Mouse (Mus musculus) mammary gland, adult 2 months (tissue): Measurements from ENCODE around the gene Lce1a2. TPM values are rescaled to one million over a fixed set of nuclear protein-coding genes. Genes with fewer than 3 reads are reported as not detected.

Experiments
- polyA plus RNA-seq: library from polyadenylated mRNA; depleted of rRNA; stranded (reverse); fragments of >200 nt; gene quantifications from 2 replicates; pipeline ENCODE4 v1.2.3, GENCODE M21; 2012; ENCODE audit warnings: low replicate concordance; rRNA removed

Lce1a2 gene
- polyA plus RNA-seq = 0.92 and 8.4 TPM in 2 replicates

GRCm38 (mm10) chr3:92670215-92670614 is at the start of gene Lce1a2:
Gene Lce1a2, minus strand, starts transcription at chr3:92670315.

GRCm38 (mm10) chr3:92708974-92709373 is 38.9 kb upstream of the Lce1a2 start, which contains the start of gene Lce1e:
Gene Lce1e, minus strand, starts transcription at chr3:92709074.

GRCm38 (mm10) chr3:92687110-92687509 is 17.0 kb upstream of the Lce1a2 start, which contains the start of gene Lce1d:
Gene Lce1d, minus strand, starts transcription at chr3:92687210.

GRCm38 (mm10) chr3:92678947-92679346 is 8.8 kb upstream of the Lce1a2 start, which contains the start of gene Lce1c:
Gene Lce1c, plus strand, starts transcription at chr3:92679247.

GRCm38 (mm10) chr3:92656826-92657225 is 13.3 kb downstream of the Lce1a2 start, which contains the start of gene Lce1b:
Gene Lce1b, minus strand, starts transcription at chr3:92656926.

GRCm38 (mm10) chr3:92648207-92648606 is 21.9 kb downstream of the Lce1a2 start, which contains the start of gene Lce1a1:
Gene Lce1a1, minus strand, starts transcription at chr3:92648307.

GRCm38 (mm10) chr3:92621560-92621959 is 48.6 kb downstream of the Lce1a2 start, which contains the start of gene Lce6a:
Gene Lce6a, minus strand, starts transcription at chr3:92621660.

Other genes starting within 250 kb of the Lce1a2 start
- 13.6 and 17.5 TPM in 2 replicates for gene Gm9774, start 240.9 kb downstream of the Lce1a2 start, polyA plus RNA-seq
- not detected in 2 replicates for gene Sprr2k, start 237.7 kb downstream of the Lce1a2 start, polyA plus RNA-seq
- not detected in 2 replicates for gene Sprr1b, start 231.5 kb downstream of the Lce1a2 start, polyA plus RNA-seq
- not detected in 2 replicates for gene Sprr3, start 211.6 kb downstream of the Lce1a2 start, polyA plus RNA-seq
- gene Sprr1a, start 184.4 kb downstream of the Lce1a2 start, polyA plus RNA-seq = 24.1 and 25.4 TPM in 2 replicates
- not detected in 2 replicates for gene Sprr4, start 169.8 kb downstream of the Lce1a2 start, polyA plus RNA-seq
- 5.7 TPM in 1 of 2 replicates, not detected in the other for gene 2310046K23Rik, start 135.8 kb downstream of the Lce1a2 start, polyA plus RNA-seq
- gene Ivl, start 96.6 kb downstream of the Lce1a2 start, polyA plus RNA-seq = 1.4 TPM in 1 of 2 replicates, not detected in the other
- 0.24 TPM in 1 of 2 replicates, not detected in the other for gene Smcp, start 81.3 kb downstream of the Lce1a2 start, polyA plus RNA-seq
- 0.20 TPM in 1 of 2 replicates, not detected in the other for gene 2210017I01Rik, start 62.8 kb downstream of the Lce1a2 start, polyA plus RNA-seq
- 0.66 and 1.3 TPM in 2 replicates for gene Lce6a, start 48.7 kb downstream of the Lce1a2 start, polyA plus RNA-seq
- 0.86 and 4.6 TPM in 2 replicates for gene Lce1a1, start 22.0 kb downstream of the Lce1a2 start, polyA plus RNA-seq
- 1.4 and 8.5 TPM in 2 replicates for gene Lce1b, start 13.4 kb downstream of the Lce1a2 start, polyA plus RNA-seq
- 1.2 and 5.9 TPM in 2 replicates for gene Lce1c, start 8.9 kb upstream of the Lce1a2 start, polyA plus RNA-seq
- 0.31 and 3.0 TPM in 2 replicates for gene Lce1d, start 16.9 kb upstream of the Lce1a2 start, polyA plus RNA-seq
- gene Lce1e, start 38.8 kb upstream of the Lce1a2 start, polyA plus RNA-seq = 0.93 TPM in 1 of 2 replicates, not detected in the other
- 0.91 TPM in 1 of 2 replicates, not detected in the other for gene Lce1f, start 50.0 kb upstream of the Lce1a2 start, polyA plus RNA-seq
- not detected in 2 replicates for gene Gm38119, start 68.8 kb upstream of the Lce1a2 start, polyA plus RNA-seq
- not detected in 2 replicates for gene Lce1g, start 82.0 kb upstream of the Lce1a2 start, polyA plus RNA-seq
- gene Lce1h, start 94.8 kb upstream of the Lce1a2 start, polyA plus RNA-seq = 0.22 and 0.56 TPM in 2 replicates
- gene Lce1i, start 108.6 kb upstream of the Lce1a2 start, polyA plus RNA-seq = 1.3 TPM in 1 of 2 replicates, not detected in the other
- 0.95 TPM in 1 of 2 replicates, not detected in the other for gene Lce1j, start 120.2 kb upstream of the Lce1a2 start, polyA plus RNA-seq
- gene Lce1k, start 137.6 kb upstream of the Lce1a2 start, polyA plus RNA-seq = 0.76 TPM in 1 of 2 replicates, not detected in the other
- gene Kprp, start 156.9 kb upstream of the Lce1a2 start, polyA plus RNA-seq = 0.30 and 3.9 TPM in 2 replicates
- 5.9 TPM in 1 of 2 replicates, not detected in the other for gene Lce1l, start 181.0 kb upstream of the Lce1a2 start, polyA plus RNA-seq
- gene 2310050C09Rik, start 199.9 kb upstream of the Lce1a2 start, polyA plus RNA-seq = 0.25 and 9.0 TPM in 2 replicates